Mouse (Mus musculus) leukemia stem cell, adult 10-12 weeks (primary cell): ENCODE measurements around the gene Arxes1. TPM values are rescaled to one million over a fixed set of nuclear protein-coding genes. Genes with fewer than 3 reads are reported as not detected.

Source experiments
- polyA plus RNA-seq: library from polyadenylated mRNA; stranded (reverse); fragments of >175 nt; gene quantifications from 2 replicates; pipeline ENCODE4 v1.2.3, GENCODE M21; 2012; ENCODE audit warnings: low replicate concordance

Gene Arxes1
- 0.44 and 0.49 TPM in 2 replicates for polyA plus RNA-seq

DNA sequence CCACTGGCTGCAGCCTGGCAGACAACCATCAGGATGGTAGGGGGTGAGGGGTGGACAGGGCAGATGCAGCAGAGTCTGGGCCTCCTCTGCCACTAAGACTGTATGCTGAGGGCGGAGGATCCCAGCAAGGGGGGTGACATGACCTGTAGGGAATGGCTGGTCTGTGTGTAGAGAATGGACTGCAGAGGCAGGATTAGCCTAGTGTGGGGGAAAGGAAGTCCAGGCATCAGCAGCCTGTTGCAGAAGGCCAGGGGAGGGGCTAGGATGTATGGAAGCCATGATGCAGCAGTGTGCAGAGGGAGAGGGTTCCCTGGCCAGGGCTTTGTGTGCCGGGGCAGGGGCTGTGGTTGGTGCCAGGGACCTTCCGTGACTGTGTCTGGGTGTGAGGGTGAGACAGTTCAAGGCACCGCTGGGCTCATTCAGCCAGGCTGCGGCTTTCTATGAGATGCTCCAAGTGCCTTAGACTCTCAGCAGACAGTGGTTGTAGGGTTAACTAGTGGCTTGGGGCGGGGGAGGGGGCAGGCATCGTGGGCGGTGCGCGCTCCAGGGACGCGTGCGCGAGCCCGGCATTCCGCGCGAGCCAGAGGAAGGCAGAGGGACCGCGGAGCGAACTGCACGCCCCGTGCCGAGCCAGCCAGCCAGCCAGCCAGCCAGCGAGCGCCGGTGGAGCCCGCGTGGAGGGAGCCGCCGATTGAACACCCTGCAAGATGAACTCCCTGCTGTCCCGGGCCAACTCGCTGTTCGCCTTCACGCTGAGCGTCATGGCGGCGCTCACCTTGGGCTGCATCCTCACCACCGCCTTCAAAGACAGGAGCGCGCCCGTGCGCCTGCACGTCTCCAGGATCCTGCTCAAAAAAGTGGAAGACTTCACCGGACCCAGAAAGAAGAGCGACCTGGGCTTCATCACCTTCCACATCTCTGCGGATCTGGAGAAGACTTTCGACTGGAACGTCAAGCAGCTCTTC lies at the start of gene Arxes1:
Arxes1 (plus strand) TSS at position 569 of the 965 bp plus-strand sequence.

DNA sequence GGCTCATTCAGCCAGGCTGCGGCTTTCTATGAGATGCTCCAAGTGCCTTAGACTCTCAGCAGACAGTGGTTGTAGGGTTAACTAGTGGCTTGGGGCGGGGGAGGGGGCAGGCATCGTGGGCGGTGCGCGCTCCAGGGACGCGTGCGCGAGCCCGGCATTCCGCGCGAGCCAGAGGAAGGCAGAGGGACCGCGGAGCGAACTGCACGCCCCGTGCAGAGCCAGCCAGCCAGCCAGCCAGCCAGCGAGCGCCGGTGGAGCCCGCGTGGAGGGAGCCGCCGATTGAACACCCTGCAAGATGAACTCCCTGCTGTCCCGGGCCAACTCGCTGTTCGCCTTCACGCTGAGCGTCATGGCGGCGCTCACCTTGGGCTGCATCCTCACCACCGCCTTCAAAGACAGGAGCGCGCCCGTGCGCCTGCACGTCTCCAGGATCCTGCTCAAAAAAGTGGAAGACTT lies 39.5 kb upstream of the Arxes1 start, which contains the start of gene Arxes2:
Arxes2 (plus strand) TSS at position 161 of the 456 bp plus-strand sequence.

DNA sequence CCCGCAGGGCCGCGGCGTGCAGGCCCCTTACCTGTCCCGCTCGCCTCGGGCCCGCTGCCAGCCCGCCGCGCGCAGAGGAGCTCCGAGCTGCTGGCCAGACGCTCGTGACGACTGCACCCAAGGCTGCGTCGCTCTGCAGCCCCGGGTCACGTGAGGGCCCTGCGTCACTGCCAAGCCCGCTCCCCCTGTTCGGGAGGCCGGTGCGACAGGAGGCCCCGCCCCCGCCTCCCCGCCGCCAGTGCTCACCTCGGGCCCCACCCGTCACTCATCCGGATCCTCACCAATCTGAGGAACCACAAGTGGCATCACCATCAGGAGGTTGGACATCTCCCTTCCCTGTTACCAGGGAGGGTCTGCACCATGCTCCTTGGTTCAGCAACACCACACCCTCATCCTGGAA lies 34.9 kb downstream of the Arxes1 start, which contains the start of gene Bex2:
Bex2 (minus strand) TSS at position 217 of the 400 bp plus-strand sequence.

Other genes with a start within 250 kb of the Arxes1 start
- gene Bhlhb9, start 235.8 kb upstream of the Arxes1 start, polyA plus RNA-seq = 0.97 and 1.9 TPM in 2 replicates
- gene Gprasp2, start 194.3 kb upstream of the Arxes1 start, polyA plus RNA-seq = 0.89 TPM in 1 of 2 replicates, not detected in the other
- 1.5 and 2.1 TPM in 2 replicates for gene Arxes2, start 39.5 kb upstream of the Arxes1 start, polyA plus RNA-seq
- not detected in 2 replicates for gene Bex2, start 34.9 kb downstream of the Arxes1 start, polyA plus RNA-seq
- gene Nxf3, start 51.9 kb downstream of the Arxes1 start, polyA plus RNA-seq = not detected in 2 replicates
- 21.6 and 44.9 TPM in 2 replicates for gene Bex4, start 105.6 kb downstream of the Arxes1 start, polyA plus RNA-seq
- 1.7 and 8.4 TPM in 2 replicates for gene Tceal8, start 139.0 kb downstream of the Arxes1 start, polyA plus RNA-seq
- 0.29 TPM in 1 of 2 replicates, not detected in the other for gene Tceal5, start 170.5 kb downstream of the Arxes1 start, polyA plus RNA-seq
- gene Tceal7, start 181.4 kb downstream of the Arxes1 start, polyA plus RNA-seq = not detected in 2 replicates
- gene Bex1, start 182.1 kb downstream of the Arxes1 start, polyA plus RNA-seq = 1.2 TPM in 1 of 2 replicates, not detected in the other
- gene Tceal9, start 211.7 kb downstream of the Arxes1 start, polyA plus RNA-seq = 30.1 and 38.4 TPM in 2 replicates
- gene Bex3, start 236.9 kb downstream of the Arxes1 start, polyA plus RNA-seq = 109 and 322 TPM in 2 replicates